Mouse (Mus musculus) A20 (cell line): ENCODE measurements around the gene Atg4a.

Experiments
- DNase-seq: peaks from one replicate; pipeline ENCODE4 v3.0.0-alpha.2; 2011; ENCODE audit warnings: low read depth, low spot score

Gene Atg4a

GRCm38 (mm10) chrX:140956272-140956940 lies at the start of gene Atg4a, which contains the start of gene Psmd10:
Gene Atg4a (plus strand): TSS chrX:140956907.
Gene Psmd10 (minus strand): TSS chrX:140956728.
- peak; percentile 92 for DNase-seq

GRCm38 (mm10) chrX:140907360-140907759 lies 49.3 kb upstream of the Atg4a start, which contains the start of gene Vsig1:
Gene Vsig1 (plus strand): TSS chrX:140907608.
- no peak for DNase-seq

- no peak for DNase-seq
Measured at GRCm38 (mm10) chrX:140921321-140921720, 35.4 kb upstream of the Atg4a start.

DNA sequence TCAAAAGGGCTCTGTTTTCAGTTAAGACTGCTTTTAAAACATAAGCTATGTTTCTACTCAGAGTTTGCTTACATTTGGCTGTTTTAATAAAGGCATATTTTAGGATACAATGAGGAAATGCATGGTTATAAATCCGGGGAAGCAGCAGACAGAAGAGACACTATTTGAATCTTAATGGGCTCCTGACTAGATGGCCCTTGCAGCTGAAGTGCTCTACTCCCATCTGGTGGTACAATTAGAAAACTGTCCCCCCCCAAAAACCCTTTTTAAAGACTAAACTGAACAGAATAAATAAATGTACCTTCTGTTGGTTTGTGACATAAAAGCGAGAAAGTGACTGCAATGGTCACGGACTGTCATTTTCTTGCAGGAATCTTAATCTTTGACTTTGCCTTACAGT lies 24.6 kb upstream of the Atg4a start:
- peak; percentile 18 for DNase-seq

GRCm38 (mm10) chrX:140933263-140933662 lies 23.4 kb upstream of the Atg4a start:
- no peak for DNase-seq

GRCm38 (mm10) chrX:140936271-140936670 lies 20.4 kb upstream of the Atg4a start:
- DNase-seq = no peak

DNA sequence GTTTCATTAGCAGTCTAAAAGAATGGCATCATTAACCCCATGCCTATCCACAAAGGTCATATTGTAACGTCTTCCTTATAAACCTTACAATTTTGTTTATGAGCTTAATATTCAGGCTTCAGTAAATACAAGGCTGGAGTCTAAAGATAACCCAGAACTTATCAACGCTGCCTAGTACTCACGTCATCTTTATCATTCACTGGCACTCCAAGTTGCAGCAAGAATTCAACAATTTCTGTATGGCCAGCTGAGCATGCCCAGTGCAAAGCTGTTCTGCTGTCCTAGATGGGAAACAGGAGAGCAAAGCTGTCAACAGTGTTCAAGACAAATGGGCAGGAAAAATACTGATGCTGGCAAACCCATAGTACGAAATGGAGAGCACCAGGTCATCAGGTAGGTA lies 3.1 kb upstream of the Atg4a start:
- no peak for DNase-seq

GRCm38 (mm10) chrX:140956959-140957358 lies 252 bp downstream of the Atg4a start:
- DNase-seq = no peak

DNA sequence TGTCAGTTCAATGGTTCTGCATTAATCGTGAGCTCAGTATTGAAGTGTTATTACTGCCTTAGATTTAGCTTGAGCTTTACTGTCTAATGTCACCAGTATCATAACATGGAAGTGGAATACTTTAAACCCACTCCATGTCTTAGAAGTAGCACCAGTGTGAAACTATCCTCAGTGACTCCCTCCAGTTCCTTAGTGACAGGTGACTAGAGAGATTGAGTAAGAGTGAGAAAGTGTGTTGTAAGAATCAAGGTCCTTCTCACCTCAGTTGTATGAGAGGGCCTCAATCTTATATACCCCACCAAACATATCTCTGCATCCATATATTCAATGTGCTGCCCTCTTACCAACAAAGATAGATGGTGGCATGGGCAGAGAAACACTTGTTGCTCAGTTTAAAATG lies 22.2 kb downstream of the Atg4a start:
- DNase-seq = no peak

DNA sequence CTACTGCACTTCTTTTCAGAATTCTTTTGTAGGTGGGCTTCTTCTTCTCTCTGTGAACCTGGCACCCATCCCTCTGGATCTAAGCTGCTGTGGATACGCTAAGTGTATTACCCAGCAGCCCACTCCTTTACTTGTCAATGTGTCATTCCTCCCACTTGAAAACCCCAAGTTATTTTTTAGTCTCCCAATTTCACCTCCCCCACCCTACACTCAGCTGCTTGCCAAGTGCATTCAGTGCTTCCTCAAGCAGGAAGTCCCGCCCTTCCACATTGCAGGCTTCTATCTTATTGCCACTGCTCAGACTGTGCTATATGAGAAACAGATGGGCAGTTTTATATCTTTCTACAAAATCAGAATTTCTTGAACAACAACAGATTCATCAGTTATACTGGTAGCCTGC lies 22.8 kb downstream of the Atg4a start:
- DNase-seq = no peak

GRCm38 (mm10) chrX:140980163-140980562 lies 23.5 kb downstream of the Atg4a start:
- DNase-seq = no peak

DNA sequence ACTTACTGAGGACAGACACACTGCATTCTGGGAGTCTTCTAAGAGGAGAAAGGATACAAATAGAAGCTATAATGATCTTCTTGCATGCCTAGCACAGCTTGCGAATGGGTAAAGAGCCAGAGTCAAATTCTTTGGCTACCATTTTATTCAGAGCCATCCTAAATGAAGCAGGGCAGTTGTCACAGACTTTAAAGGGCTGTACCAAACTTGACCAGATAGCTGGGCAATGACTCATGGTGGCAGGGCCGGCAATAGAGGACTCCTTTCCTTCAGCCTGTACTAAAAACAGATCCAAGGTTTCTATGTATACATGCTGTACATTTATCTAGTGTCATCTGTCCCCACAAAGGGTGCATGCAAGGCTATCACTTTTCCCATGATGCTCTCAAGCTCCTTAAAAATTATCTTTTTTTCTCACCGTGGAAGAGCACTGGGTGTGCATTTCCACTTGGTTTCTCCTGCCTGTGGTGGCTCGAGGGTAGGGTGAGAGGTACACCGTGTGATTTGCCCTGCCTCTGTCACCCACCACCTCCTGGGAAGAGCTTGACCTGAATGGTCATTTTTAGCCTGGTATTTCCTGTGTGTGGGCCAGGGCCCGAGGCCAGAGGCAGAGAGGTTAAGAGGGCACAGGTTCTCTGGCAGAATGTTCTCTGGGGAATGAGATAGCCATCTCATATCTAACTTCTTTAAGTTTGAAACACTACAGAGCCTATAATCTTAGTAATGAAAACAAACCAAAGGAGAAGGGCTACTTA lies 26.7 kb downstream of the Atg4a start:
- peak; percentile 4 for DNase-seq

- peak; percentile 48 for DNase-seq
Measured at GRCm38 (mm10) chrX:140984795-140985194, 28.1 kb downstream of the Atg4a start.

DNA sequence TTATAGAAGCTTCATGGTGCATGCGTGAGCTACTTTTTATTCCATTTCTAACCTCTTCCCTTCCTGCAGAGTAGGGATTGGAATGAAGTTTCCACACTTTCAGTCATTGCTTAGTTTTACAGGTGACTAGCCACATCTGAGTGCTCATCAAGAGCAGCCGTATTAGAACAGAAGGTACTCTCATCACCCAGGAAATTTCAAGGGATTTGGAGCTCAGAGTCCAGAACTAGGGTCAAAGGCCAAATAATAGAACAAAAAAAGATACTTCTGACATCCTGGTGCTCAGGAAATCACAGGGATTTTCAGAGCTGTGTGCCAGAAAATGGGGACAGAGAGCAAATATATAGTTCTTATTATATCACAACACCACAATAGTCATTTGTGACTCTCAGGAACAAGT lies 28.5 kb downstream of the Atg4a start:
- no peak for DNase-seq

DNA sequence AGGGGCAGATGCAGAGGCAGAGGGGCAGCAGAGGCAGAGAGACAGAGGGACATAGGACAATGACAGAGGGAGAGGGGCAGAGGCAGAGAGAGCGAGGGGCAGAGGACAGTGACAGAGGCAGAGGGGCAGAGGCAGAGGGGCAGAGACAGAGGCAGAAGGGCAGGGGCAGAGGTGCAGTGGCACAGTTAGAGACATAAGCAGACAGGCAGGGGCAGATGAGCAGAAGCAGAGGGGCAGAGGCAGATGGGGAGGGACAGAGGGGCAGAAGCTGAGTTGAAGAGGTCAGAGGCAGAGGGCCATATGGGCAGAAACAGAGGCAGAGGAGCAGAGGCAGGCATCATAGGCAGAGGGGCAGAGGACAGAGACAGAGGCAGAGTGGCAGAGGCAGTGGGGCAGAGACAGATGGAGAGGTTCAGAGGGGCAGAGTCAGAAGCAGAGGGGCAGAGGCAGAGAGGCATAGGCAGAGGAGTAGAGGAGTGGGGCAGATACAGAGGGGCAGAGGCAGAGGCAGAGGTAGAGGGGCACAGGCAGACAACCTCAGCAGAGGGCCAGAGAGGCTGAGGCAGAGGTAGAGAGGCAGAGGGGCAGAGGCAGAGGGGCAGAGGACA lies 40.3 kb downstream of the Atg4a start:
- DNase-seq = no peak

GRCm38 (mm10) chrX:140997912-140998545 lies 41.3 kb downstream of the Atg4a start:
- DNase-seq = no peak

DNA sequence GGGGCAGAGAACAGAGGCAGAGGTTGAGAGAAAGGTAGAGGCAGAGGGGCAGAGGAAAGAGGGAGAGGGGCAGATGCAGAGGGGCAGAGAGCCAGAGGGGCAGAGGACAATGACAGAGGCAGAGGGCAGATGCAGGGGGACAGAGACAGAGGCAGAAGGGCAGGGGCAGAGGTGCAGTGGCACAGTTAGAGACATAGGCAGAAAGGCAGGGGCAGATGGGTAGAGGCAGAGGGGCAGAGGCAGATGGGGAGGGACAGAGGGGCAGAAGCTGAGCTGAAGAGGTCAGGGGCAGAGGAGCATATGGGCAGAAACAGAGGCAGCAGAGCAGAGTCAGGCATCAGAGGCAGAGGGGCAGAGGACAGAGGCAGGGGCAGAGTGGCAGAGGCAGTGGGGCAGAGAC lies 42.2 kb downstream of the Atg4a start:
- DNase-seq = no peak

- peak; percentile 15 for DNase-seq
Measured at GRCm38 (mm10) chrX:141149705-141150104, 193.0 kb downstream of the Atg4a start.

DNA sequence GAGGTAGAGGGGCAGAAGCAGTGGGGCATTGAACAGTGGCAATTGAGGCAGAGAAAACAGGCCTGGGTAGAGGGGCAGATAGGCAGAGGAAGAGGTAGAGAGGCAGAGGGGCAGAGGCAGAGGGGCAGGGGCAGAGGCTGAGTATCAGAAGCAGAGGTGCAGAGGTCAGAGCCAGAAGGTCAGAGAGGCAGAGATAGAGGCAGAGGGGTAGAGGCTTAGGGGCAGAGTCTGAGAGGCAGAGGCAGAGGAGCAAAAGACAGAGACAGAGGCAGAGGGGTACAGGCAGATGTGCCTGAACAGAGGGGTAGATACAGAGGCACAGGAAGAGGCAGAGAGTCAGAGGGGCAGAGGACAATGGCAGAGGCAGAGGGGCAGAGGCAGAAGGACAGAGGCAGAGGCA lies 193.6 kb downstream of the Atg4a start:
- no peak for DNase-seq

DNA sequence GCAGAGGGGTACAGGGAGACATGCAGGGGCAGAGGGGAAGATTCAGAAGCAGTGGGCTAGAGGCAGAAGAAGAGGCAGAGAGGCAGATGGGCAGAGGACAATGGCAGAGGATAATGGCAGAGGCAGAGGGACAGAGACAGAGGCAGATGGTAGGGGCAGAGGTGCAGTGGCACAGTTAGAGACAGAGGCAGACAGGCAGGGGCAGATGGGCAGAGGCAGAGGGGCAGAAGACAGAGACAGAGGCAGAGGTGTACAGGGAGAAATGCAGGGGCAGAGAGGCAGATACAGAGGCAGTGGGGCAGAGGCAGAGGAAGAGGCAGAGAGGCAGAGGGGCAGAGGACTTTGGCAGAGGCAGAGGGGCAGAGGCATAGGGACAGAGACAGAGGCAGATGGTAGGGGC lies 194.5 kb downstream of the Atg4a start:
- DNase-seq = no peak

GRCm38 (mm10) chrX:141156696-141157095 lies 200.0 kb downstream of the Atg4a start:
- peak; percentile 44 for DNase-seq

- DNase-seq = peak; percentile 55
Measured at GRCm38 (mm10) chrX:141157626-141158025, 200.9 kb downstream of the Atg4a start.
